Mouse (Mus musculus) lung, postnatal 25 days (tissue): ENCODE data around the gene Ormdl3.

ENCODE experiments used
- DNase-seq: peaks from one replicate; pipeline ENCODE4 v3.0.0; 2022; ENCODE audit warnings: low spot score

Gene Ormdl3

GRCm38 (mm10) chr11:98588833-98589281 is 1.7 kb upstream of the Ormdl3 start:
- DNase-seq = no peak

DNA sequence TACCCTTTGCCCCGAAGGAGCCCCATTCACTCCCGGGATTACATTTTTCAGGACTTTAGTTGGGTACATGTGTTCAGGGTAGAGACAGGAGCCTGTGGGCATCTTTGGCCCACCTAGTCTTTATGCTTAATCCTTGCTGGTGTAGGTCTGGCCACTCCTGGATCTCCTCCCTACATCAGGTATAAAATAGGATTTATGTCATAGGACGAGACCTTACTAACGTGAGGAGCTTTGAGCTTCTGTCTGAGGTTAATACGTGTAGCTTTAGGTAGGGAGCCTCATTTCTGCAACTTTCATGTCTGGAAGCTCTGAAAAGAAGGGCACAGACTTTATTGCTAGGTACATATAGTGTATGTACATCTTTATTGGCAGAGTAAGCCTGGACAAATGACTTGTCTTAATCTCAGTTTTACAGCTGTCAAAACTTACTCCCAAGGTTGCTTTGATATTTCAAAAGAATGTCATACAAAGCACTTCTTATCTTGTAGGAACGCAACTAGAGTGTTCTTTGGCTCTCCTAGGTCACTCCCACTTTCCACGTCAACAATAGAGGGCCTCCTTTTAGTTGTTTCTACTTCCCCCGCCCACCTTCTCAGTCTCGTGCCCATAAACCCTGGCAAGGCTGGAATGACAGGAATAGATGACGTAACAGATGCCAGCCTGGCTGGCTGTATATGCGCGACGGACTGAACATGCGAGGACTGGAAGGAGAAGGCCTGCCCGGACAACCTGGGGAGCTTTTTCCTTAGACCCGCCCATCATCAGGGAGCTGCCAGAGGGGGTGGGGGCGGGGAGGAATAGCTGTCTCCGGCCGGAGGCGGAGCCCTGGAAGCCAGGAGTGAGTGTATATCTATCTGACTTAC is 747 bp upstream of the Ormdl3 start:
- DNase-seq = peak; percentile 95

DNA sequence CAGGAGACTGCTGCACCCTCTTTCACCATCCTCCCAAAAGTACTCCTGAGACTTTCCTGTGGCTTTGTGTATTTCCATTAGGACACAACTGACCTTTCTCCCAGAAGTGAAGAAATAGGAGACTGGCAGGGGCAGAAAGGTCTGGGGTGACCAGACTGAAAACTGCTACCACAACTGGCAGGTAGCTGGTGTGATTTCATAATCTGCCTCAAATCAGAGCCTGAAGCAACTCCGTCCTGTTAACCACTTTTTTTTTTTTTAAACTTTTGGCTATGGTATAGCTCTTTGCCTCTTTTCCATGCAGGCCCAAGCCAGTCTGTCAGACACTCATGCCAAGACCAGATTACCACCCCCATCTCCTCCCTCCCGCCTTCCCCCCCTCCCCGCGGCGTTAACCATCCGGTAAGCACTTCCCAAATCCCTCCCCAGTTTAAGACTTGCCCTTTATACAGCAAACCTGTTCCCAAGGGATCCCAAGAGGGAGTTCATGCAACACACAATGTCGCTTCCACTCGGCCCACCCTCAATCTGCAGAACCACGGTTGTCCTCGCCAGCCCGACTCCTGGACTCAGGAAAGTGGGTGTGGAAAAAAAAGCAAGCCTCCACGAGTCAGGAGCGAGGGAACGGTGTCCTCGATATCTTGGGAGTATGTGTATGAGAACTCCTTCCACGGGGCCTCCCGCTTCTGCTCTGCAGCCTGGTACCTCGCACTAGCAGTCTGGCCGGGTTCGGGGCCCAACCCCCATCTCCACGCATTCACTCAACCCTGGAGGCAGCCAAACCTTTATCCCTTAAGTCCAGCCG is 879 bp downstream of the Ormdl3 start:
- no peak for DNase-seq

GRCm38 (mm10) chr11:98584629-98585177 is 2.5 kb downstream of the Ormdl3 start:
- no peak for DNase-seq

DNA sequence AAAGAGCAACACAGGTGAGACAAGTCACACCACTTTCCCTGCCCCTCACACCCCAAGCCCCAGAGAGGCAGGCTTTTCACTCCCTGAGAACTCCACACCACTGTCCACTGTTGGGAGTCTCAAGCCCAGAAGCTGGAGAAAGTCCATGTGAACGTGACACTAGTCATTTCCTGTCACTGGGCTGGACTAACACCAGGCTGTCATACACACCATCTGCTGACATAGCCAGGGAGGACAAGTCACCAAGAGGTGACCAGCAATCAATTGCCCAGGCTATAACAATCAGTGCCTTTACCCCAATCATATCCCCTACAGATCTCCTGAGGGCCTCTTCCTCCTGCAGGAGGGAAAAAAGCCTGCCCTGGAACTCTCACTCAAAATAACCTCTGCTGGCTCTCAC is 3.0 kb downstream of the Ormdl3 start:
- DNase-seq = no peak

DNA sequence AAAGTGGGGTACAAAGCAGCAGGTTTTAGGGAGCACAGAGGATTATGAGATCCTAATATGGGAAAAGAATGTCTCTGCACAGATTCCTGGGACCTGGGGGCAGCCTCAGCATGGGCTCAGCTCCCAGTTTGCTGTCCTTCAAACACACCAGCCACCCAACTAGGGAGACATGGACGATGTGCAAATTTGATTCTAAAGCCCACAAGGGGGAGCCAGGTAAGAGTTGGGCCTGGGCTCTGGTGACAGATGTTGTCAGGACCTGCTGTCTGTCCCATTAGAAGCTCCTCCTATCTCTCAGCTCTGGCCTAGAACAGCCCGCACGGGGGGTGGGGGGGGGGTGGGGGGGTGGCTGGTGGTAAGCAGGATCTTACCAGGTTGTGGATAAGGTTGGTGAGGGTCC is 3.6 kb downstream of the Ormdl3 start:
- no peak for DNase-seq

DNA sequence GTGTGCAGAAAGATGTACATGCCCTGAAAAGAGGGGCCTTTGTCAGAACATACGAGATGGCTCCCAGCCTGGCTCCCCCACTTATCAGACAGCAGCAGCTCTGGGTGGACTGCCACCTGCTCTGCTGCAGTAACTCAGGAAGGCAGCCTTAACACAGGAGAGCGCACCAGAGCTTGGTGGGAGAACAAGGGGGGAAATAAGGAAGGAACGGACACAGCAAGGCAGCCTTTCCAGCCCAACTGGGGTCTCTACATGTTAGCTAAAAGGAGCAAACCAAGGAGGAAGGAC is 4.0 kb downstream of the Ormdl3 start:
- DNase-seq = no peak

- DNase-seq = no peak
Observed at GRCm38 (mm10) chr11:98582551-98583264, 4.5 kb downstream of the Ormdl3 start.

DNA sequence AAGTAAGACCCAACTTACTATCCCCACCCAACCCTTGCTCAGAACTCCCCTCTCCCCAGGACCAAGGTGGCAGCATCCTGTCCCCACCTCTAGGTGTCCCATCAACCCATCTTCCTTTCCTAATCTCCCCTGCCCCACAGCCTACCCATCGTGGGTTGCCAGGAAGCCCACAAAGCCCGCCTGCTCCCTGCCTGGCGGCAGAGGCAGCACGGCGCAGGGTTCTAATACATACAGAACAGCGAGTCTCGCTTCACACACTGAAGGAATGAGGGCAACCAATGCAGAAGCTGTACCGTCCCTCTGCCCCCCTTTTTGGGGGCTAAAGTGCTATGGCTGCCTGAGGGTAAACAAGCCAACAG is 5.2 kb downstream of the Ormdl3 start:
- DNase-seq = no peak

- no peak for DNase-seq
Observed at GRCm38 (mm10) chr11:98581286-98582029, 5.7 kb downstream of the Ormdl3 start.

DNA sequence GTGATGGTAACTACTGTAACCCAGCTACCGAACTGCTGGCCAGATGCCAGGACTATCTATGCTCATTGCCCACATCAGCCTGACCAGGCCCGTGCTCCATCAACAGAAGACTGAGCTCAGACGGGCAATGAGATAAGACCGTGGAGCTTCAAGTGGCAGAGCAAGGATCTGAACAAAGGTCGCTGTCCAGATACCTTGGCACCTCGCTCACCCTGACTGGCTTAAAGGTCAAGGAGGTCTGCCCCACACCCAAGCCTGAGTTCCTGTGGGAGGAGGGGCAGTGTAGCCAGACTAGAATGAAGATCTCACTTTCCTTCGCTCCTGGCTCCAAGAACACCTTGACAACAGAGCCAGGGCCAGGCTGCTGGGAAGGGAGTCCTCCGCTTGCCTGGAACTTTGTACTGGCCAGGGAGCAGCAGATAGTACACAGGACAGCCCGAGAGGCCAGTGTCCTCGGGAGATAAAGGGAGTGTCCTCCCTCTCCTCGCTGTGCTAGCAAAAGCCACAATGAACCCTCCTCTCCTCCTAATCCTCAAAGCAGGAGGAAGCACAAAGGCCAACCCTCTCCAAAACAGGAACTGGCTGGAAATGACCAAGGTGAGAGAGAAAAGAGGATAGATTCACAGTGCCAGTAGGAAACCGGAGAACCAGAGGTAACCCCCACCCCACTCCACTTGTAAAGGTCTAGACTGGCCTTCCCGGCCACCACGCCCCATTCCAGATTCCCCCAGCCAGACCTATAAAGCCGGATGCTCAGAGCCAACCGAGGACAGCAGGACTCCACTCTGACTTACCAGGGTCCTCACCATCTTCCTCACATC is 6.7 kb downstream of the Ormdl3 start:
- no peak for DNase-seq

DNA sequence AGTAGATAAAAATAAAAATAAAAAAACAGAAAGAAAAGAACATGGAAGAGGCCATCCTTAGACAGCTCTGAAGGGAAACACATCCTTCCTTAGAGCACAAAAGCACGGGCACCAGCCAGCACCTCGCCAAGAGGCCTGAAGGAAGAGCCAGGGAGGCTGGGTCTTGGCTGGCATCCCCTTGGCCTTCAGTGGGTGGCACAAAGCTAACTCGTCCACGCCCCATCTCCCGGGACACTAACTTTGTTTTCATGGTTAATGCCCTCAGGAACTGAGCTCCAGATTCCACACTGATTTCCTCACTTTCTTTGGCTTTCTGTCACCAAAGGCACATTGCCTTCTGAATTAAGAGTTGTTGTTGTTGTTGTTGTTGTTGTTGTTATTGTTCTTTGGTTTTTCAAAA is 9.4 kb downstream of the Ormdl3 start:
- DNase-seq = no peak

DNA sequence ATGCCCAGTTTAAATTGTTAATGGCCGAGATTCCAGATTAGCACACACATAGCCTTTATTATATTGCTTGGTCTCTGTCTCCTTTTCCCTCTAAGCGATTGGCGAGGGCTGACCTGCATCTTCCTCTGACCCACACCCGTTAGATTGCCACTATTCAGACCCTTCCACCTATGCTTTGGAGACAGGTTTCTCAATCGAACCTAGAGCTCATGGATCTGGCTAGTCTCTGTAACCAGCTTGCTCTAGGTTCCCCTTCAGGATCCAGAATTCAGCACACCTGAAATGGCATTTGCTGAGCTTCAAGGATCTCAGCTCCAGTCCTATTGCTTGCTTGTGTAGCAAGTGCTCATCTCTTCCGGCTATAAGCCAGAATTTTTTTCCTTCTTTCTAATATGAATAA is 17.7 kb downstream of the Ormdl3 start:
- no peak for DNase-seq

- no peak for DNase-seq
Observed at GRCm38 (mm10) chr11:98568326-98568725, 18.8 kb downstream of the Ormdl3 start.

- DNase-seq = no peak
Observed at GRCm38 (mm10) chr11:98563921-98564414, 23.2 kb downstream of the Ormdl3 start.

GRCm38 (mm10) chr11:98563025-98563424 is 24.1 kb downstream of the Ormdl3 start:
- no peak for DNase-seq

- DNase-seq = no peak
Observed at GRCm38 (mm10) chr11:98560942-98561341, 26.2 kb downstream of the Ormdl3 start.

DNA sequence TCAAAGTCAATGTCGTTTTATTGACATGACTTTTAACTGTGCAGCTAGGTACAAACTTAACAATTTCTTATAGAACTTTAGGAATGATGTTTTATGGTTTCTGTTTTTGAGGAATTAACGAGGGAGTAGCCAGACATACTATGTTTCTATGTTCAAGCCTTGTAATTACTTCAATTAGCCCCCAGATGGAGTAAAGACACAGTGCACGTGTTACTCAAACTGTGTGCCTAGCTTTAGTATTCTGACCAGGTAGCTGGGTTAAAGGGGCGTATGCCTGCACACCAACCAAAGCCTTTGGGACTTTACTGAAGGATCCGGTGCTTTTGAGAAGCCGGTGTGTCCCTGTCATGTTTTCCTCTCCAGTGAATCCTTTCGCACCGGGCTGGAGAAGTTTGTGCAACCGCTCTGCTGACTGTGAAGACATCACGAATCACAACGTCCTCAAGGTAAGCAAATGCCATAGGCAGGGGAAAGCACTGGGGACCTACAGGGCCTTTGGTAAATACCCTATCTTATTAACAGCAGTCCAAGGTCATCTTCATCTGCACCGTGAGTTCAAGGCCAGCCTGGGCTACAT is 32.0 kb downstream of the Ormdl3 start:
- DNase-seq = no peak

GRCm38 (mm10) chr11:98553966-98554365 is 33.2 kb downstream of the Ormdl3 start:
- DNase-seq = no peak
